Mouse (Mus musculus): ENCODE data around the gene Nxph4.

GRCm38 (mm10) chr10:127512813-127513212 lies 21.5 kb downstream of the Nxph4 start:
- peak; percentile 97 for TF ChIP-seq CTCF (IDR thresholded peaks at IDR 0.05; ENCODE audit: borderline replicate concordance, insufficient read depth, low read length)
- no peak for TF ChIP-seq POLR2A (IDR thresholded peaks at IDR 0.05; ENCODE audit: low read depth, low read length)
